Mouse (Mus musculus) liver, embryonic 16.5 days (tissue): ENCODE data around the gene Mgat4a. TPM values are rescaled to one million over a fixed set of nuclear protein-coding genes. Genes with fewer than 3 reads are reported as not detected.

Source experiments
- polyA plus RNA-seq: library from polyadenylated mRNA; unstranded; fragments of >200 nt; fragmentation: Nextera tagmentation; extraction: Ambion mirVana; gene quantifications from 2 replicates; pipeline ENCODE4 v1.2.1, GENCODE M21; 2015

The Mgat4a gene
- polyA plus RNA-seq, 1 experiment from 2014 or later, result 0.86 TPM

Other genes starting within 250 kb of the Mgat4a start
- 4.9 and 5.5 TPM in 2 replicates for gene Inpp4a, start 241.2 kb downstream of the Mgat4a start, polyA plus RNA-seq
- gene Coa5, start 110.9 kb downstream of the Mgat4a start, polyA plus RNA-seq, result 24.3 and 25.0 TPM in 2 replicates
- gene Unc50, start 110.9 kb downstream of the Mgat4a start, polyA plus RNA-seq, result 63.1 and 64.0 TPM in 2 replicates
- 0.23 and 0.42 TPM in 2 replicates for gene 2010300C02Rik, start 179.1 kb upstream of the Mgat4a start, polyA plus RNA-seq